Mouse (Mus musculus) midbrain, embryonic 10.5 days (tissue): ENCODE results near the gene Lrrc75b. TPM values are rescaled to one million over a fixed set of nuclear protein-coding genes. Genes with fewer than 3 reads are reported as not detected.

Source experiments
- DNase-seq: peaks from one replicate; pipeline ENCODE4 v3.0.0-alpha.2; 2017; ENCODE audit warnings: low spot score
- H3K27ac ChIP-seq: fragments of 300-500 bp; sonication (generic); replicated peaks from 2 replicates; pipeline ENCODE4 v1.5.1; 2016; ENCODE audit warnings: mild to moderate bottlenecking
- H3K27me3 ChIP-seq: fragments of 300-500 bp; sonication (generic); 2 replicates; pipeline ENCODE4 v1.6.1; 2016; ENCODE audit warnings: low read depth, mild to moderate bottlenecking; ENCODE audit not compliant: poor library complexity, severe bottlenecking
- H3K36me3 ChIP-seq: fragments of 300-500 bp; sonication (generic); 2 replicates; pipeline ENCODE4 v1.6.1; 2016; ENCODE audit warnings: mild to moderate bottlenecking, moderate library complexity
- H3K4me1 ChIP-seq: fragments of 300-500 bp; sonication (generic); 2 replicates; pipeline ENCODE4 v1.6.1; 2016
- H3K4me3 ChIP-seq: fragments of 300-500 bp; sonication (generic); 2 replicates; pipeline ENCODE4 v1.5.1; 2016; ENCODE audit warnings: mild to moderate bottlenecking, moderate library complexity
- H3K9me3 ChIP-seq: fragments of 300-500 bp; sonication (generic); replicated peaks from 2 replicates; pipeline ENCODE4 v1.6.1; 2016; ENCODE audit warnings: mild to moderate bottlenecking
- WGBS: fragments of 180-500 bp; shearing (Covaris S2); methylation state at CpG from one replicate; pipeline ENCODE4 v1.1.7; 2016; 5-methylcytosine and 5-hydroxymethylcytosine counted together
- polyA plus RNA-seq: library from polyadenylated mRNA; unstranded; fragments of >200 nt; fragmentation: Nextera tagmentation; extraction: Ambion mirVana; gene quantifications from 2 replicates; pipeline ENCODE4 v1.2.1, GENCODE M21; 2016

The Lrrc75b gene
- polyA plus RNA-seq = 1.6 and 3.8 TPM in 2 replicates

GRCm38 (mm10) chr10:75559676-75560548 lies at the start of gene Lrrc75b:
Gene Lrrc75b, minus strand, starts transcription at chr10:75560330.
- Histone ChIP-seq H3K36me3 (no peaks in the 10 kb centered on the region), H3K4me3 (peak within 1 kb of the TSS; percentile 74), H3K27ac (peak within 1 kb of the TSS; percentile 86), H3K9me3 (no peaks in the 10 kb centered on the region), H3K4me1 (peaks cover 36% of the 10 kb centered on the region), H3K27me3 (peaks cover 84% of the 10 kb centered on the region)
- WGBS = under 1% methylated on average over 74 of the region's 75 CpGs
- peak; percentile 64 for DNase-seq

DNA sequence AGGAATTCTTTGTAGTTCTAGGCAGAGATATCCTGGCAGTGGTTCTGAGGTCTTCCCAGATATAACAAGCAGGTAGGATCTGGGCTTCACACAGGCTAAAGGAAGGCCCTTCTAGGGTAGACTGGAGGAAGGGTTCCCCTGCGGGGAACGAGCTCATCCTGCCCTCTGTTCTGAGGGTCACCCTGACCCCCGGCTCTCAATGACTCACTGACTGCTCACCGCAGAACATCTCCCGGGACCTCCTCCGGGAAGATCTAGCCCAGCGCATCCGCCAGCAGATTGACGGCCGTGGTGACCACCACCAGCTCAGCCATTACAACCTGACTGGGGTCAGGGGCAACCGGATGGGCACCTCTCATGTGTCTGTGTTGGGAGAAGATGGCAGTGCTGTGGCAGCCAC lies 48.8 kb upstream of the Lrrc75b start:
- Histone ChIP-seq H3K4me3 (no peak overlapping the region), H3K4me1 (no peaks in the 10 kb centered on the region), H3K36me3 (no peaks in the 10 kb centered on the region), H3K27me3 (no peaks in the 10 kb centered on the region), H3K9me3 (no peaks in the 10 kb centered on the region), H3K27ac (no peak overlapping the region)
- WGBS = 93% methylated on average over 11 of the region's 11 CpGs
- DNase-seq = no peak

GRCm38 (mm10) chr10:75607253-75607652 lies 47.1 kb upstream of the Lrrc75b start:
- WGBS = 91% methylated on average over 4 of the region's 4 CpGs
- H3K27me3 ChIP-seq = no peaks in the 10 kb centered on the region
- no peak for DNase-seq

GRCm38 (mm10) chr10:75605162-75605846 lies 45.2 kb upstream of the Lrrc75b start:
- DNase-seq = no peak
- Histone ChIP-seq H3K4me3 (no peak overlapping the region), H3K4me1 (no peaks in the 10 kb centered on the region), H3K27ac (no peak overlapping the region), H3K9me3 (no peaks in the 10 kb centered on the region), H3K27me3 (no peaks in the 10 kb centered on the region), H3K36me3 (no peaks in the 10 kb centered on the region)
- 43% methylated on average over 11 of the region's 11 CpGs for WGBS

More at GRCm38 (mm10) chr10:75607253-75607652, 47.1 kb upstream of the Lrrc75b start:
- H3K36me3 ChIP-seq = no peaks in the 10 kb centered on the region
- H3K27ac ChIP-seq = no peak overlapping the region
- H3K9me3 ChIP-seq = no peaks in the 10 kb centered on the region
- no peaks in the 10 kb centered on the region for H3K4me1 ChIP-seq
- no peak overlapping the region for H3K4me3 ChIP-seq

GRCm38 (mm10) chr10:75600189-75600730 lies 40.1 kb upstream of the Lrrc75b start:
- Histone ChIP-seq H3K4me1 (no peaks in the 10 kb centered on the region), H3K4me3 (no peak overlapping the region), H3K27me3 (no peaks in the 10 kb centered on the region), H3K9me3 (peaks cover 17% of the 10 kb centered on the region), H3K36me3 (no peaks in the 10 kb centered on the region), H3K27ac (no peak overlapping the region)
- DNase-seq = no peak
- WGBS = 88% methylated on average over 7 of the region's 7 CpGs

DNA sequence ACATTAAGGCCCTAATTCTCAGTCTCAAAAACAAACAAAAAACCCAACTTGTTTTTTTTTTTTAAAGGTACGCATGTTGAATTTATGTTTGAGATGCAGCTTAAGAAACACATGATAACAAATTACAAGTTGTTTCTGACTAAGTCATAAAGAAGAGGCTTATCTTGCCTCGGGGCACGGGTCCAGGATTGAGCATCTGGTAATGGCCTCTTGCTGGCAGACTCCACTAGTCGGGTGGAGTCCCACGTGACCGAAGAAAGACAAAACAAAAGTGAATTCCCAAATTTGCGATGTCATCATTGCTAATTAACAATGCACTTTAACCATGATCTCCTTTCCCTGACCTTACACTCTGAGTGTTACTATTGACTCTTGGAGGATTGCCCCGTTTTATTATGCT lies 35.9 kb upstream of the Lrrc75b start:
- Histone ChIP-seq H3K4me1 (no peaks in the 10 kb centered on the region), H3K36me3 (no peaks in the 10 kb centered on the region), H3K27me3 (no peaks in the 10 kb centered on the region), H3K27ac (no peak overlapping the region), H3K9me3 (peaks cover 17% of the 10 kb centered on the region), H3K4me3 (no peak overlapping the region)
- DNase-seq = no peak
- WGBS = 91% methylated on average over 8 of the region's 8 CpGs

GRCm38 (mm10) chr10:75592585-75592984 lies 32.5 kb upstream of the Lrrc75b start:
- H3K36me3 ChIP-seq = no peaks in the 10 kb centered on the region
- peaks cover 9% of the 10 kb centered on the region for H3K9me3 ChIP-seq
- no peak for DNase-seq
- 86% methylated on average over 7 of the region's 7 CpGs for WGBS
- H3K4me3 ChIP-seq = no peak overlapping the region
- no peak overlapping the region for H3K27ac ChIP-seq
- H3K4me1 ChIP-seq = peaks cover 12% of the 10 kb centered on the region
- H3K27me3 ChIP-seq = no peaks in the 10 kb centered on the region

- H3K27ac ChIP-seq = no peak overlapping the region
- no peaks in the 10 kb centered on the region for H3K9me3 ChIP-seq
- H3K27me3 ChIP-seq = no peaks in the 10 kb centered on the region
- no peaks in the 10 kb centered on the region for H3K36me3 ChIP-seq
- no peak overlapping the region for H3K4me3 ChIP-seq
- 82% methylated on average over 12 of the region's 12 CpGs for WGBS
- no peak for DNase-seq
- H3K4me1 ChIP-seq = peaks cover 14% of the 10 kb centered on the region
Measured at GRCm38 (mm10) chr10:75591211-75591894, 31.2 kb upstream of the Lrrc75b start.

GRCm38 (mm10) chr10:75589651-75590050 lies 29.5 kb upstream of the Lrrc75b start:
- H3K9me3 ChIP-seq = no peaks in the 10 kb centered on the region
- H3K27ac ChIP-seq = 0 out of 2 replicates have a peak overlapping the region, but pooled peaks have one; percentile 1
- no peak overlapping the region for H3K4me3 ChIP-seq
- peaks cover 19% of the 10 kb centered on the region for H3K4me1 ChIP-seq
- H3K36me3 ChIP-seq = no peaks in the 10 kb centered on the region
- WGBS = 90% methylated on average over 16 of the region's 16 CpGs
- DNase-seq = no peak
- H3K27me3 ChIP-seq = peaks cover 12% of the 10 kb centered on the region

- H3K27me3 ChIP-seq = peaks cover 17% of the 10 kb centered on the region
- no peak for DNase-seq
- H3K4me1 ChIP-seq = peaks cover 19% of the 10 kb centered on the region
- no peak within 1 kb of the TSS for H3K4me3 ChIP-seq
- peak within 1 kb of the TSS; percentile 1; the same call in 1 of the 2 replicates for H3K27ac ChIP-seq
- no peaks in the 10 kb centered on the region for H3K9me3 ChIP-seq
- WGBS = 43% methylated on average over 5 of the region's 5 CpGs
- H3K36me3 ChIP-seq = no peaks in the 10 kb centered on the region
Measured at GRCm38 (mm10) chr10:75589129-75589528, 29.0 kb upstream of the Lrrc75b start, which contains the start of gene Ggt5. Gene Ggt5, plus strand, starts transcription at chr10:75589340.

DNA sequence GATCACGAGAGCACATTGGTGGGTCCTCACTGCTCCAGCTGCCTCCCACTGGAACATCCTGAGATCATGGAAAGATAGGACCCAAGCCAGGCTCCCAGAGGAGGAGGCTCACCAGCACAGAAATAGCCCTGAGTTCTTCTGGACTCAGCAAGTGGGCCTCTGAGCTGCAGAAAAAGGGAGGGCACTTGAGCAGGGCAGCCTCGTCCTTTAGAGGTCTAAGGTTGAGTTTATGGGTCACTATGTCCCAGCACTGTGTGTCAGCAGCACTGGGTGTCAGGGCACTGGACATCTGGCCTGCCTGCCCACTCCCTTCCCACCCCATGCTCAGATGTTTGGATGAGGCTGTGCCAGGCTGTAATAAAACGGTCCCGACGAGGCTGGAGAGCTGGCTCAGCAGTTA lies 28.2 kb upstream of the Lrrc75b start:
- Histone ChIP-seq H3K27me3 (peaks cover 18% of the 10 kb centered on the region), H3K27ac (no peak overlapping the region), H3K4me3 (no peak overlapping the region), H3K36me3 (no peaks in the 10 kb centered on the region), H3K9me3 (no peaks in the 10 kb centered on the region), H3K4me1 (peaks cover 19% of the 10 kb centered on the region)
- WGBS = 87% methylated on average over 5 of the region's 5 CpGs
- DNase-seq = no peak

DNA sequence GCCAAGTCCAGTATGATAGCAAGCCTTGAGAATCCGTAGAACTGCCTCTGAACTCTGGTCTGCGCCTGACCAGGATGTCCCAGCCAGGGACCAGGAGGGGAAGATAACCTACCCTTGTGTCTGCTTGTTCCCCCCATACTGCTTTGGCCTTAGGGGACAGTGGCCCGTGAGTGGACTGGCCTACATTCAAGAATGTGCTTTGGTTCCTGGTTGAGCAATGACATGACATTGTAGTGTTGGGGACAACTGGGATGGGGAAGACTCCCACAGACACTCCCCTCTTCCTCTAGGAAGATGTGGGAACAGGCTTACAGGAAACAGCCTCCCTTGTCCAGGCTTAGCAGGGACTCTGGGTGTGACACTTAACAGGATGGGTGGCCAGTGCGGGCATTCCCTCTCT lies 27.7 kb upstream of the Lrrc75b start:
- no peak for DNase-seq
- no peaks in the 10 kb centered on the region for H3K36me3 ChIP-seq
- H3K9me3 ChIP-seq = no peaks in the 10 kb centered on the region
- H3K27ac ChIP-seq = no peak overlapping the region
- 90% methylated on average over 4 of the region's 4 CpGs for WGBS
- peaks cover 18% of the 10 kb centered on the region for H3K27me3 ChIP-seq
- peaks cover 19% of the 10 kb centered on the region for H3K4me1 ChIP-seq
- H3K4me3 ChIP-seq = no peak overlapping the region
